Mouse (Mus musculus) subcutaneous adipose tissue, adult 2 months (tissue): ENCODE data around the gene Prkcd. TPM values are rescaled to one million over a fixed set of nuclear protein-coding genes. Genes with fewer than 3 reads are reported as not detected.

Source experiments
- polyA plus RNA-seq: library from polyadenylated mRNA; depleted of rRNA; stranded (reverse); fragments of >200 nt; gene quantifications from 2 replicates; pipeline ENCODE4 v1.2.3, GENCODE M21; 2012; ENCODE audit warnings: low replicate concordance; rRNA removed

The Prkcd gene
- 67.0 and 122 TPM in 2 replicates for polyA plus RNA-seq

GRCm38 (mm10) chr14:30625856-30626726, at the start of gene Prkcd:
Gene Prkcd, minus strand, starts transcription at chr14:30626210.

GRCm38 (mm10) chr14:30653943-30654659, 28.1 kb upstream of the Prkcd start, which contains the start of gene Rft1:
Gene Rft1, plus strand, starts transcription at chr14:30654360.

DNA sequence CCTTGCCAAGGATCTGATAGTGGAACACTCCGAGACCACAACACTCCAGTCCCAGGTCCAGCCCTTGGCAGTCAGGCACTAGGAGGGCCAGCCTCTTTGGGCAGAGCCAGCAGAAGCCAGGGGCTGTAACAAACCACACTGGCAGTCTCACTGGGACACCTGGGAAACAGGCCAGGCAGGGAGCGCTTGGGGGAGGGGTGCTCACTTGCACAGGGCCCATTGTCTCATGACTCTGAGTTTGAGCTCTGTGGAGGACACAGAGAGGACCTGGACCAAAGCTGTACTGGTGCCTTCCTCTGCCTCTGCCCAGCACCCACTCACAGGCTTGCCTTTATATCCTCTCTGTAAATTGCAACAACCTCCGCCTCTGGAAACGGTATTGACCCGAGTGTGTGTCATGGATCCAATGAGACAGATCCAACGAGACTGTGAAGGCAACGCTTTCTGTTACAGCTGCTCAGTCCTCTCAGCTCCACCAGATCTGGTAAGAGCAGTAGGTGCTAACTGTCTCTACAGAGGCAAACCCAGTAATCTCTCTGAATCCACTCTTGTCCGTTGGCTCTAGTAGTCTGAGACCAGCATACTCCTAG, 77.8 kb downstream of the Prkcd start, which contains the start of gene Tkt:
Gene Tkt (plus strand): TSS at position 229 of the 590 bp plus-strand sequence.

Other genes starting within 250 kb of the Prkcd start
- 24.3 and 45.7 TPM in 2 replicates for gene Dcp1a, start 146.7 kb downstream of the Prkcd start, polyA plus RNA-seq
- 1.9 and 21.8 TPM in 2 replicates for gene Cacna1d, start 134.8 kb downstream of the Prkcd start, polyA plus RNA-seq
- gene Tkt, start 77.9 kb downstream of the Prkcd start, polyA plus RNA-seq = 1,357 and 1,911 TPM in 2 replicates
- gene Rft1, start 28.1 kb upstream of the Prkcd start, polyA plus RNA-seq = 29.2 and 30.9 TPM in 2 replicates
- 2.0 and 4.2 TPM in 2 replicates for gene Sfmbt1, start 88.6 kb upstream of the Prkcd start, polyA plus RNA-seq
- 32.3 and 40.5 TPM in 2 replicates for gene Tmem110, start 199.4 kb upstream of the Prkcd start, polyA plus RNA-seq